Mouse (Mus musculus) forebrain, embryonic 16.5 days (tissue): Measurements from ENCODE around the gene Angptl6. TPM values are rescaled to one million over a fixed set of nuclear protein-coding genes. Genes with fewer than 3 reads are reported as not detected.

Experiments used
- ATAC-seq: fragments of 200-750 bp; cut with Nextera tagmentation; 2 replicates; pipeline ENCODE4 v1.8.0; 2017; ENCODE audit warnings: mild to moderate bottlenecking, moderate library complexity
- H3K27ac ChIP-seq: fragments of 300-500 bp; sonication (generic); 2 replicates; pipeline ENCODE4 v1.5.1; 2014; ENCODE audit warnings: low read length, control low read depth
- H3K27me3 ChIP-seq: fragments of 300-500 bp; sonication (generic); replicated peaks from 2 replicates; pipeline ENCODE4 v1.6.1; 2014; ENCODE audit warnings: low read length; ENCODE audit not compliant: control insufficient read depth, insufficient read depth
- H3K36me3 ChIP-seq: fragments of 300-500 bp; sonication (generic); 2 replicates; pipeline ENCODE4 v1.6.1; 2014; ENCODE audit not compliant: control insufficient read depth, insufficient read depth
- H3K4me1 ChIP-seq: fragments of 300-500 bp; sonication (generic); replicated peaks from 2 replicates; pipeline ENCODE4 v1.6.1; 2014; ENCODE audit warnings: low read length; ENCODE audit not compliant: control insufficient read depth, insufficient read depth
- H3K4me2 ChIP-seq: fragments of 300-500 bp; sonication (generic); 2 replicates; pipeline ENCODE4 v1.6.1; 2014; ENCODE audit warnings: mild to moderate bottlenecking, low read length, control low read depth
- H3K4me3 ChIP-seq: fragments of 300-500 bp; sonication (generic); replicated peaks from 2 replicates; pipeline ENCODE4 v1.5.1; 2014; ENCODE audit warnings: mild to moderate bottlenecking, low read length, control low read depth
- H3K9ac ChIP-seq: fragments of 300-500 bp; sonication (generic); replicated peaks from 2 replicates; pipeline ENCODE4 v1.6.1; 2014; ENCODE audit warnings: low read depth, low read length, control low read depth
- H3K9me3 ChIP-seq: fragments of 300-500 bp; sonication (generic); 2 replicates; pipeline ENCODE4 v1.6.1; 2016; ENCODE audit warnings: low read length; ENCODE audit not compliant: control insufficient read depth
- WGBS: fragments of 180-500 bp; shearing (Covaris S2); extraction: QIAGEN DNeasy Blood & Tissue Kit; methylation state at CpG from one replicate; pipeline ENCODE4 v1.1.7; 2014; 5-methylcytosine and 5-hydroxymethylcytosine counted together
- polyA plus RNA-seq: library from polyadenylated mRNA; unstranded; fragments of >200 nt; fragmentation: Nextera tagmentation; extraction: Ambion mirVana; gene quantifications from 2 replicates; pipeline ENCODE4 v1.2.1, GENCODE M21; 2015

Angptl6 gene
- polyA plus RNA-seq: 16.6 and 20.2 TPM in 2 replicates

- Histone ChIP-seq H3K4me2 (peak within 1 kb of the TSS; percentile 78), H3K4me1 (peaks cover 3% of the 10 kb centered on the region)
Observed at GRCm38 (mm10) chr9:20879097-20879792, at the start of gene Angptl6. Angptl6 (minus strand) TSS chr9:20879727.

GRCm38 (mm10) chr9:20923258-20923657, 43.7 kb upstream of the Angptl6 start:
- Histone ChIP-seq H3K4me3 (no peak overlapping the region), H3K36me3 (peaks cover 47% of the 10 kb centered on the region), H3K27ac (no peak overlapping the region), H3K4me2 (no peak overlapping the region), H3K9me3 (no peaks in the 10 kb centered on the region), H3K27me3 (no peaks in the 10 kb centered on the region), H3K9ac (no peak overlapping the region), H3K4me1 (no peaks in the 10 kb centered on the region)
- WGBS: 96% methylated on average over 3 of the region's 3 CpGs
- no peak for ATAC-seq

More at GRCm38 (mm10) chr9:20879097-20879792, at the start of gene Angptl6:
- no peaks in the 10 kb centered on the region for H3K36me3 ChIP-seq
- no peaks in the 10 kb centered on the region for H3K9me3 ChIP-seq
- ATAC-seq: no peak
- WGBS: 93% methylated on average over 13 of the region's 13 CpGs
- no peaks in the 10 kb centered on the region for H3K27me3 ChIP-seq
- H3K4me3 ChIP-seq: peak within 1 kb of the TSS; percentile 56
- H3K27ac ChIP-seq: peak within 1 kb of the TSS; percentile 96
- H3K9ac ChIP-seq: peak within 1 kb of the TSS; percentile 74

GRCm38 (mm10) chr9:20916160-20916559, 36.6 kb upstream of the Angptl6 start:
- H3K4me3 ChIP-seq: no peak overlapping the region
- H3K27ac ChIP-seq: no peak overlapping the region
- ATAC-seq: no peak
- H3K36me3 ChIP-seq: peaks cover 85% of the 10 kb centered on the region
- WGBS: 88% methylated on average over 4 of the region's 4 CpGs
- H3K27me3 ChIP-seq: no peaks in the 10 kb centered on the region
- H3K9me3 ChIP-seq: no peaks in the 10 kb centered on the region
- no peaks in the 10 kb centered on the region for H3K4me1 ChIP-seq
- no peak overlapping the region for H3K4me2 ChIP-seq
- no peak overlapping the region for H3K9ac ChIP-seq

DNA sequence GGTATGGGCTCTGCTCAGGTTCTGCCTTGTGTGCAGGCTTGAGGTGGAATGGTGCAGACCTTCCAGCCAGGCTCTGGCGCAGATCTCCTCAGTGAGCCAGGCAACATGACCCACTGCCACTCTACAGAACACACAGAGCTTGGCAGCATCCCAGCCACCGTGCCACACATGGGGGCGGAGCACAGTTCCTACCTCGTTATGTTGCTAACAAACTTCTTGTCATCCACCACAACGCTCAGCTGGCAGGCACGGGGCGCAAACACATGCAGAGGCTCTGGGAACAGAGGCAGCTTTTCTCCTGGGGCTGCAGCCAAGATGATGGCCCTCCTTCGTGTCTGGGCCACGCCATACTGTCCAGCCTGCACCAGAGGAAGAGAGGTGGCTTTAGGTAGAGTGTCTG, 30.4 kb upstream of the Angptl6 start:
- Histone ChIP-seq H3K4me3 (no peak overlapping the region), H3K4me2 (no peak overlapping the region), H3K9me3 (no peaks in the 10 kb centered on the region), H3K9ac (no peak overlapping the region), H3K36me3 (peaks cover 74% of the 10 kb centered on the region), H3K27ac (no peak overlapping the region), H3K4me1 (no peaks in the 10 kb centered on the region), H3K27me3 (no peaks in the 10 kb centered on the region)
- no peak for ATAC-seq
- 70% methylated on average over 9 of the region's 9 CpGs for WGBS

GRCm38 (mm10) chr9:20902174-20902491, 22.6 kb upstream of the Angptl6 start:
- Histone ChIP-seq H3K4me2 (no peak overlapping the region), H3K27ac (no peak overlapping the region), H3K27me3 (no peaks in the 10 kb centered on the region), H3K4me1 (peaks cover 8% of the 10 kb centered on the region), H3K4me3 (no peak overlapping the region), H3K36me3 (peaks cover 14% of the 10 kb centered on the region; the same call in 1 of the 2 replicates), H3K9ac (no peak overlapping the region), H3K9me3 (no peaks in the 10 kb centered on the region)
- ATAC-seq: no peak
- WGBS: 44% methylated on average over 6 of the region's 6 CpGs

GRCm38 (mm10) chr9:20901466-20902173, 22.1 kb upstream of the Angptl6 start:
- Histone ChIP-seq H3K4me3 (no peak overlapping the region), H3K9me3 (no peaks in the 10 kb centered on the region), H3K27ac (no peak overlapping the region), H3K36me3 (peaks cover 10% of the 10 kb centered on the region; the same call in 1 of the 2 replicates), H3K27me3 (no peaks in the 10 kb centered on the region), H3K4me2 (no peak overlapping the region), H3K9ac (no peak overlapping the region), H3K4me1 (peaks cover 13% of the 10 kb centered on the region)
- 19% methylated on average over 13 of the region's 13 CpGs for WGBS
- ATAC-seq: no peak

DNA sequence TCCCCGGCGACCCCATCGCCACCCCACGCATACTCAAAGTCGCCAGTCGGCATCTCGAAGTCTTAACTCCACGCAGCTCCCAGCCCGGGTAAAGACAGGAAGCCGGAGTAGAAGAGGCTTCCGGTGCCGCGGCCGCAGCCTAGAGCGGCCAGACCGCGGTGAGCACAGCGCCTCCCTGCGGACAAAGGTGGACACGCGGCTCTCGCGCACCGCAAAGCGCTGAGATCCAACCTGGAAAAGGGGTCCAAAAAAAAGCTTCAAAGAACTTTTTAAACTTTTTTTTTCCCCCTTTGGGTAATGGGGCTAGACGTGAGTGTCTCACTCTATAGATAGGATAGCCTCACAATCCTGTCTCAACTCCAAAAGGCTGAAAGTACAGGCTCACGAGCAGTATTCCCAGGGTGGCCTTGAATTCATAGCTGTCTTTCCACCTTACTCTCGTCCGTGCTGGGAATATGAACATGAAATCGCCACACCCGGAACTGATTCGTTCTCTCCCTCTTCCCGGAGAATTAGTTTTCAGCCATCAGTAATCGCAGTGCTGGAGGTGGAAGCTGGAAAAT, 19.1 kb upstream of the Angptl6 start, which contains the start of gene Eif3g:
Gene Eif3g (minus strand): TSS at position 113 of the 563 bp plus-strand sequence.
- Histone ChIP-seq H3K4me2 (peak within 1 kb of the TSS; percentile 99), H3K27ac (no peak within 1 kb of the TSS), H3K27me3 (no peaks in the 10 kb centered on the region), H3K9me3 (no peaks in the 10 kb centered on the region), H3K36me3 (peaks cover 23% of the 10 kb centered on the region), H3K9ac (peak within 1 kb of the TSS; percentile 87), H3K4me1 (peaks cover 13% of the 10 kb centered on the region), H3K4me3 (peak within 1 kb of the TSS; percentile 78)
- WGBS: 6% methylated on average over 34 of the region's 34 CpGs
- ATAC-seq: peak; percentile 90

- Histone ChIP-seq H3K27me3 (no peaks in the 10 kb centered on the region), H3K9me3 (no peaks in the 10 kb centered on the region), H3K4me2 (peak overlapping the region; percentile 99), H3K4me1 (peaks cover 13% of the 10 kb centered on the region), H3K9ac (peak overlapping the region; percentile 87), H3K27ac (no peak overlapping the region), H3K36me3 (peaks cover 28% of the 10 kb centered on the region), H3K4me3 (peak overlapping the region; percentile 78)
- 5% methylated on average over 38 of the region's 39 CpGs for WGBS
- peak; percentile 54 for ATAC-seq
Observed at GRCm38 (mm10) chr9:20897736-20898510, 18.4 kb upstream of the Angptl6 start.

GRCm38 (mm10) chr9:20895382-20895781, 15.9 kb upstream of the Angptl6 start:
- H3K9me3 ChIP-seq: no peaks in the 10 kb centered on the region
- H3K4me2 ChIP-seq: no peak overlapping the region
- WGBS: 96% methylated on average over 9 of the region's 9 CpGs
- H3K27me3 ChIP-seq: no peaks in the 10 kb centered on the region
- peaks cover 51% of the 10 kb centered on the region for H3K36me3 ChIP-seq
- no peak overlapping the region for H3K27ac ChIP-seq
- peaks cover 13% of the 10 kb centered on the region for H3K4me1 ChIP-seq
- no peak overlapping the region for H3K4me3 ChIP-seq
- no peak overlapping the region for H3K9ac ChIP-seq
- ATAC-seq: no peak
